Mouse (Mus musculus) spleen, adult 2 months (tissue): ENCODE measurements at regions not wholly inside any gene's neighbourhood (a gene's known extent, or its start where the extent isn't known, plus 50 kb on each side); places are given as distances from the start of the nearest gene placed in this dataset.

Experiments used
- CTCF ChIP-seq: fragments of 200-500 bp; IDR thresholded peaks from 2 replicates; pipeline ENCODE4 v1.5.1; 2011; ENCODE audit warnings: mild to moderate bottlenecking, inconsistent platforms; ENCODE audit not compliant: insufficient read depth, insufficient read length, insufficient replicate concordance; ENCODE audit errors: extremely low read depth
- POLR2A ChIP-seq: fragments of 200-500 bp; IDR thresholded peaks from 2 replicates; pipeline ENCODE4 v1.6.1; 2011; ENCODE audit warnings: low read depth, low read length, inconsistent platforms

GRCm38 (mm10) chr5:73764226-73764625 lies 113.0 kb downstream of the Spata18 start:
- no peak for TF ChIP-seq CTCF
- no peak for TF ChIP-seq POLR2A
